Comparison of ENCODE assay signal across 17 mouse cellular contexts in genomic region chr13:95158986-95159385, GRCm38 (mm10).
"Had no signal": no experiment of that assay in that cellular context is flagged by ENCODE, and none has a peak within 500 bp of the region (broad histone marks: within the 10 kb centered on the region; RNA-seq: fewer than 3 reads in every experiment).

No protein-coding gene starts in this region.

- H3K27ac ChIP-seq: liver, embryonic 15.5 days; lung, embryonic 15.5 days; macrophage; midbrain, embryonic 13.5 days; midbrain, embryonic 15.5 days; neural tube, embryonic 12.5 days; stomach, embryonic 15.5 days; stomach, postnatal 0 days had no signal

- DNase-seq: liver, postnatal 0 days; lung, adult 2 months; lung, postnatal 14 days; lung, postnatal 36 days; right cerebral cortex, postnatal 14 days; thymus, adult 2 months; thymus, postnatal 25 days; thymus, postnatal 4 days had no signal

- H3K4me3 ChIP-seq: liver, embryonic 15.5 days; lung, embryonic 15.5 days; megakaryocyte, embryonic 14.5 days; midbrain, embryonic 13.5 days; midbrain, embryonic 15.5 days; neural tube, embryonic 12.5 days; stomach, embryonic 15.5 days had no signal
